Mouse (Mus musculus): ENCODE data around the gene Ehd4. TPM values are rescaled to one million over a fixed set of nuclear protein-coding genes. Genes with fewer than 3 reads are reported as not detected.

Ehd4 gene
- total RNA-seq, 1 experiment from 2014 or later: 34.2 TPM

Other genes starting within 250 kb of the Ehd4 start
- gene Mapkbp1, start 181.9 kb downstream of the Ehd4 start, total RNA-seq (2021): 13.9 and 17.7 TPM in 2 replicates
- gene Jmjd7, start 127.1 kb downstream of the Ehd4 start, total RNA-seq (2021): 8.3 and 12.1 TPM in 2 replicates
- gene Gm28042, start 127.1 kb downstream of the Ehd4 start, total RNA-seq (2021): 0.85 and 1.2 TPM in 2 replicates
- gene Pla2g4b, start 121.2 kb downstream of the Ehd4 start, total RNA-seq (2021): 2.9 and 4.8 TPM in 2 replicates
- 0.48 and 0.53 TPM in 2 replicates for gene Pla2g4e, start 90.7 kb upstream of the Ehd4 start, total RNA-seq (2021)
- not detected in 2 replicates for gene Pla2g4d, start 134.6 kb upstream of the Ehd4 start, total RNA-seq (2021)
- gene Pla2g4f, start 159.6 kb upstream of the Ehd4 start, total RNA-seq (2021): 0.23 TPM in 1 of 2 replicates, not detected in the other
- gene Vps39, start 198.5 kb upstream of the Ehd4 start, total RNA-seq (2021): 34.1 and 44.3 TPM in 2 replicates
- gene Ganc, start 249.3 kb upstream of the Ehd4 start, total RNA-seq (2021): 33.5 and 40.0 TPM in 2 replicates
- 36.2 and 38.3 TPM in 2 replicates for gene Tmem87a, start 249.5 kb upstream of the Ehd4 start, total RNA-seq (2021)